Mouse (Mus musculus): ENCODE data around the gene Yipf2. TPM values are rescaled to one million over a fixed set of nuclear protein-coding genes. Genes with fewer than 3 reads are reported as not detected.

Gene Yipf2
- total RNA-seq (2021) = 10 to 100 TPM; 18.1 to 19.4 TPM

DNA sequence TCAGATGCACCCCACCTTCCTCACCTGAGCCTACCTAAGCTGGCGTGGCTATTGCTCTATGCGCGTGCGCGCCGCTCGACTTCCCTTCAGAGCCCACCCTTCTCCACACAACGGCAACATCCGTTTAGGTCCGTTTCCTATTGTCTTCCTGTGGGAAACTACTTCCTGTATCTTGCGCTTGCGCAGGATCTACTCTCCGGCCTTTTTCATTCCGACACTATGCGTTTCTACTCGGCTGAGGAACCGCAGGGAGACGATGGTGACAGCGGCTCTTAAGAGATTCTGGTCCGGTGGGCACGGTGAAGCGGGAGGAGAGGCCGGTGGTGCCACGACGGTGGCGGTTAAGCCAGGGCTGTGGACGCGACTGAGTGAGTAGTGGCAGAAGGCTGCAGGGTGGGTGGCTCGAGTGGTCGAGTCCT, at the start of gene Yipf2, which contains the start of gene Timm29:
Gene Yipf2 (minus strand): TSS at position 126 of the 419 bp plus-strand sequence.
Gene Timm29 (plus strand): TSS at position 20 of the 419 bp plus-strand sequence.
- intact Hi-C loops (cut with DNase I) = loop anchor here (2.0 kb wide), 1 partner anchor 46 kb away; the partner anchor contains the start of gene Carm1
- peak; percentile 94 to 98 for DNase-seq (ENCODE audit: low spot score in 2 of 2)

DNA sequence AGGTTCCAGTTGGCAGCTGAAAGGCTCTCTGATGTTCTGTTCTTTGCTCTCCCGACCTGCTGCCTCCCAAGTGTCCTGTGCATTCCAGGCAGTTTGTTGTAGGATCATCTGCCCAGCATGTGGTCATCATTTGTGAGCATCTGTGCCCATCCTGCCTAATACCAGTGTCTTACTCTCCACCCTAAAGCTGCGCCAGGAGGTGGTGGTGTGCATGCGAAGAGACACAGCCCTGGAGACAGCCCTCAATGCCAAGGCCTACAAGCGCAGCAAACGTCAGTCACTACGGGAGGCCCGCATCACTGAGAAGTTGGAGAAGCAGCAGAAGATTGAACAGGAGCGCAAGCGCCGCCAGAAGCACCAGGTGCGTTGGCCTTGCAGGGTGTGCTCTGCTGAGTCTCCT, 46.4 kb upstream of the Yipf2 start:
- intact Hi-C loops (cut with DNase I) = no loop called here
- no peak for DNase-seq (ENCODE audit: low spot score in 2 of 2)

DNA sequence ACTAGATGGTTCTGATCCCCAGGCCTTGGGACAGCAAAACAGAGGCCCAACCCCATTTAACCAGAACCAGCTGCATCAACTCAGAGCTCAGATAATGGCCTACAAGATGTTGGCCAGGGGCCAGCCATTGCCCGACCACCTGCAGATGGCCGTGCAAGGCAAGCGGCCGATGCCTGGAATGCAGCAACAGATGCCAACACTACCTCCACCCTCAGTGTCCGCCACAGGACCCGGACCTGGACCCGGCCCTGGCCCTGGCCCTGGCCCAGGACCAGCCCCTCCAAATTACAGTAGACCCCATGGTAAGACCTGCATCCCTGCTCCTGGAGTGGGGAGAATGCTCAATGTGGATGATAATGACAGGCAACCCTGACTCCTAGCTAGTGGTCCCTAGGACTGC, 43.0 kb upstream of the Yipf2 start:
- intact Hi-C loops (cut with DNase I) = no loop called here
- DNase-seq (ENCODE audit: low spot score in 2 of 2) = no peak

DNA sequence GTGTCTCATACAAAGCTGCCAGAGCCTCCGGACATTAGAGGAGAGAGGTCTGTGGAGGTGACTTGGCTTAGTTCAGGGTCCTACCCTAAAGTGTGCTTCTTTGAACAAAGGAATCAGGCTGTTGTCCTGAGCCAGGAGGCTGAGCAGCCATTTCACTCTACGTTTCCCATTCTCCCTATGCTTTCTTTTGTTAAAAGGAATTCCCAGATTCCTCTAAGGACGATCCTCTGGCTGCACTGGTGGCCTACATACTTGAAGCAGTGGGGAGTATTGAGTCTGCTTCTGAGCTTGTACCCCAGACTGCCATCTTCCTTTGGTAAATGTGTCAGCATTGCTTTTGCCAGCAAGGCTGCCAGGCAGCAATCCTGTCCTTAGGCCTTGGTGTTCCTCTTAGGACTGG, 40.5 kb upstream of the Yipf2 start:
- intact Hi-C loops (cut with DNase I) = no loop called here
- no peak for DNase-seq (ENCODE audit: low spot score in 2 of 2)

DNA sequence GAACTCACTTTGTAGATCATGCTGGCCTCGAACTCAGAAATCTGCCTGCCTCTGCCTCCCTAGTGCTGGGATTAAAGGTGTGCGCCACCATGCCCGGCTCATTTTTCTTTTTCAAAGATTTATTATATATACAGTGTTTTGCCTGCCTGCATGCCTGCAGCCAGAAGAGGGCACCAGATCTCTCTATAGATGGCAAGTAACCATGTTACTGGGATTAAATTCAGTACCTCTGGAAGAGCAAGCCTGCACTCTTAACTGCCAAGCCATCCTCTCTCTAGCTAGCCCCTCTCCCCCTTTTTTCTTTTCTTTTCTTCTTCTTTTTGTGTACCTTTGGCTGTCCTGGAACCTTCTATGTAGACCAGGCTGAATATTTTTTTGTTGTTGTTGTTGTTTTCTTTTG, 38.0 kb upstream of the Yipf2 start:
- DNase-seq (ENCODE audit: low spot score in 2 of 2) = peak; percentile 42 to 74
- intact Hi-C loops (cut with DNase I) = no loop called here

DNA sequence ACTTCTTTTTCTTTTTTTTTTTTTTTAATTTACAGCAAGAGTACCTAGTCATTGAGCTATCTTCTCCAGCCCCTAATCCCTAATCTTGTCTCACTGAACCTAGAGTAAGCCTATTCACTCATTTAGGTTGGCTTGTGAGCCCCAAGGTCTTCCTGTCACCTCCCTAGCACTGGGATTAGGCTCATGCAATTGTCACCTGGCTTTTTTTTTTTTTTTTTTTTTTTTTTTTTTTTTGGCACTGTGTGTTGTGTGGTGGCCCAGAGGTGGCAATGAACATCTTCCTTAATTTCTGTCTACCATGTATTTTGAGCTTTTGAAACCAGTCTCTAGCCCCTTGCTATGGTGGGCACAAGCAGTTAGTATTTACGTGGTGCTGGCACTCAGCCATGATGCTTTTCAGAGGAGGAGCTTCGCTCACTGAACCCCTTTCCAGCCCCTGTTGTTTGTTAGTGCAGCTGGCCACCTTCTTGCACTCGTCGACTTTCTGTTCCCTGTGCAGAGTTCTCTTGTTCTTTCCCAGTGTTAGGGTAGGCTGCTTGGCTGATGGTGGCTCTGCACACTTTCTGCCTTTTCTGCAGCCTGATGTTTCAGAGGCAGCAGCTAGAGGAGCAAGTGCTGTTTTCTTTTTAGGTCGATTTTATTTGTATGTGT, 34.6 kb upstream of the Yipf2 start:
- no peak for DNase-seq (ENCODE audit: low spot score in 2 of 2)
- intact Hi-C loops (cut with DNase I) = no loop called here

DNA sequence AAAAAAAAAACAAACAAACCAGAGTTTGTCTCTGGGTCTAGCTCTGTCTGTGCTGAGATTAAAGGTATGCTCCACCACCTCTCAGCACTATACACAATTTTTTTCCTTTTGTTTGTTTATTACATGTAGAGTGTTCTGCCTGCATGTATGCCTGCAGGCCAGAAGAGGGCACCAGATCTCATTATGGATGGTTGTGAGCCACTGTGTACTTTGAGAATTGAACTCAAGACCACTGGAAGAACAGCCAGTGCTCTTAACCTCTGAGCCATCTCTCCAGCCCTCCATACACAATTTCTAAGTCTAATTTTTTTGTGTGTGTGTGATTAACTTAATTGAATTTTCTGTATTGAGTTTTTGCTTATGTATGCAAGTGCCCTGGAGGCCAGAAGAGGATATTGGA, 33.9 kb upstream of the Yipf2 start:
- intact Hi-C loops (cut with DNase I) = no loop called here

DNA sequence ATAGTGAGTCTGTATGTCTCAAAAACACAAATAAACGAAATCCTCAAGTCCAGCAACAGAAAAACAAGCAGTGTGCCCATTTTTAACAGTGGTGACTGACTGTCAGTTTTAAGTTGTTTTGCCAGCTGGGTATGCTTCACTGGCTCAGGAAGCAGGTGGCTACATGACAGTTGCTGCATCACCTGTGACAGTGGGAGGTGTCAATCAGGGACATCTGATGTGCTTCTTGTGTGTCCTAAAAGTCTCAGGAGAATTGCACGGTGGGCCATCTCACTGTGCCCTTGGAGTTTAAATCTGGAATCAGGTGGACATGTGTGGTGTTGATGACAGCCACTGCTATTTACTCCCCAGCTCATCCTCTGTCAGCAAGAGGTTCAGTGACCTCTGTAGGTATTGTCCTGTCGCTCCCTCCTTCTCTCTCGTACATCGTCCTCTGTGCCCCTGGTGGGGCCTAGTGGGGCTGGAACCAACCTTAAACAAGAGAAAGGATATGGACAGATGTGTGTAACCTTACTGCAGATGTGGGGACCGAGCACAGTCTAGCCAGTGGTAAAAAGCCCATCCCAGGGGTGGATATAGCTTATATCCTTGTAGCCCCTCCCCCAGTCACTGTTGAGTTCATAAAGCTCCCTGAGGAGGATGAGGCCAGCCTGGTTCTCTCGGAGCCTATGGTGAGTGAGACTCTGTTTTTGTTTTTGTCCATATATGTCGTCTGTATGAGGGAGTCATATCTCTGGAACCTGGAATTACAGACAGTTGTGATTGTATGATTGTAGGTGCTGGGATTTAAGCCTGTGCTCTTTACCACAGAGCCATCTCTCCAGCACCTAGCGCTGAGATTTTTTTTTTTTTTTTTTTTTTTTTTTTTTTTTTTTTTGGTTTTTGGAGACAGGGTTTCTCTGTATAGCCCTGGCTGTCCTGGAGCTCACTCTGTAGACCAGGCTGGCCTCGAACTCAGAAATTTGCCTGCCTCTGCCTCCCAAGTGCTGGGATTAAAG, 33.0 kb upstream of the Yipf2 start:
- DNase-seq (ENCODE audit: low spot score in 2 of 2) = no peak
- intact Hi-C loops (cut with DNase I) = no loop called here

More for the DNA sequence above, 33.9 kb upstream of the Yipf2 start:
- DNase-seq (ENCODE audit: low spot score in 2 of 2) = no peak

DNA sequence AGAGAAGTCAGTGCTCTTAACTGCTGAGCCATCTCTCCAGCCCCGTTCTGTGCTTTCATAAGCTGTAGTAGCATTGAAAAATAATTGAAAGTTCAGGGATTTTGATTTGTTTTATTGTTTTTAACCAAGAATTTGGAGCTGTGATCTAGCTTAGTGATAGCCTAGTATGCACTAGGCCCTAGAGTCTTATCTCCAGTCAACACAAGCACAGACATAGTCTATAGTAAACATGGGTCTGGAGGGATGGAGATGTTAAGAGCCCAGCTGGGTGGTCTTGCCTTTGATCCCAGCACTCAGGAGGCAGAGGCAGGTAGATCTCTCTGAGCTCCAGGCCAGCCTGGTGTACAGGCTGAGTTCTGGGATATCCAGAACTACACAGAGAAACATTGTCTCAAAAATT, 30.0 kb upstream of the Yipf2 start:
- intact Hi-C loops (cut with DNase I) = no loop called here
- no peak for DNase-seq (ENCODE audit: low spot score in 2 of 2)

DNA sequence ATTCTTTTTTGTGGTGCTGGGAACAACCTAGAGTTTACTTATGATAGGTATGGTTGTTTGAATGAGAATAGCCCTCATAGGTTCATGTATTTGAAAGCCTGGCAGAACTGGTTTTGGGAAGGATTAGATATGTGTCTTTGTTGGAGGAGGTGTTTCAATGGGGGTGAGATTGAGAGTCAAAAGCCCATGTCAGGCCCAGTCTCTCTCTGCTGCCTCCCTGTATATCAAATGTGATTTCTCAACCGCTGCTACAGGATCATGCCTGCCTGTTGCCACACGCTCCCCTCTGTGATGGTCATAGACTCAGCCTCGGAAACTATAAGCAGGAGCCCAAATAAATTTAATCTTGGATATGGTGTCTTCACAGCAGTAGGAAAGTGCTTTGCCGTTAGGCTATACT, 27.6 kb upstream of the Yipf2 start:
- intact Hi-C loops (cut with DNase I) = no loop called here
- DNase-seq (ENCODE audit: low spot score in 2 of 2) = no peak

DNA sequence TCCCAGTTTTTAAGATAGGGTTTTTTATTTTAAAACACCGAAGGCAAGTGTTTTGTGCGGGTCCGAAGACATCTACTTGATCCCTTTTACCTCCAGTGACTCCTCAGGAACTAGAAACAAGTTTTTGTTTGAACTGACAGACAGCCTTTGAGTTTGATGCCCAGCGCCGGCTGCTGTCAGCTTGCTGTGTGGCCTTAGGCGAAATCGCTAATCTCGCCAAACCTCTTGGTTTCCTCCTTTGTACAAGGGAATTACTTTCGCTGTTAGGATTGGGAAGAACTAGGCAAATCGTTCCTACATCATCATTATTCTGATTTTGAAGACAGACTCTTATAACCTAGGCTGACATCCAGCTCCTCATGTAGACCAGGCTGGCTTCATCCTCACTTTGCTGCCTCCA, 24.4 kb upstream of the Yipf2 start:
- intact Hi-C loops (cut with DNase I) = loop anchor here (5.0 kb wide), 1 partner anchor 300 kb away; the partner anchor contains the start of gene Rab3d
- no peak for DNase-seq (ENCODE audit: low spot score in 2 of 2)

DNA sequence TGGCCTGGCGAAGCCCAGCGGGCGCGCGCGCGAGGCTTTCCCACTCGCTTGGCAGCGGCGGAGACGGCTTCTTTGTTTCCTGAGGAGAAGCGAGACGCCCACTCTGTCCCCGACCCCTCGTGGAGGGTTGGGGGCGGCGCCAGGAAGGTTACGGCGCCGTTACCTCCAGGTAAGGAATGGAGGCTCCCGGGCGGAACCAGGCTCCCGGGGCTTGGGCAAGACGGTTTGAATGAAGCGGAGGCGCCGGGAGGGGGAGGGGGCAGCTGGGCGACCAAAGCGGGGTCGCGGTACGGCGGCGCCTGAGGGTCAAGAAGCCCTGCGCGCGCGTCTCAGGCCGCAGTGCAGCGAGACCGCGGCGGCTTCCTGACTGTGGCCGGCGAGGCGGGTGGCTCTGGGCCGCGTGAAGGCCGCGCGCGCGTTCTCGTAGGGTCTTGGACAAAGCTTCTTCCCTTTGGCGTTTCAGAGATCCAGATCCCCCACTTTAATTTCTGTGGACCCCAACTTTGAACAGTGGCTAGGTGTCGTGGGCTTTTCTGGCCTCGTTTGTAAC, 23.7 kb upstream of the Yipf2 start:
- intact Hi-C loops (cut with DNase I) = loop anchor here (5.0 kb wide), 1 partner anchor 301 kb away; the partner anchor contains the start of gene Rab3d
- DNase-seq (ENCODE audit: low spot score in 2 of 2) = peak; percentile 81 to 87

DNA sequence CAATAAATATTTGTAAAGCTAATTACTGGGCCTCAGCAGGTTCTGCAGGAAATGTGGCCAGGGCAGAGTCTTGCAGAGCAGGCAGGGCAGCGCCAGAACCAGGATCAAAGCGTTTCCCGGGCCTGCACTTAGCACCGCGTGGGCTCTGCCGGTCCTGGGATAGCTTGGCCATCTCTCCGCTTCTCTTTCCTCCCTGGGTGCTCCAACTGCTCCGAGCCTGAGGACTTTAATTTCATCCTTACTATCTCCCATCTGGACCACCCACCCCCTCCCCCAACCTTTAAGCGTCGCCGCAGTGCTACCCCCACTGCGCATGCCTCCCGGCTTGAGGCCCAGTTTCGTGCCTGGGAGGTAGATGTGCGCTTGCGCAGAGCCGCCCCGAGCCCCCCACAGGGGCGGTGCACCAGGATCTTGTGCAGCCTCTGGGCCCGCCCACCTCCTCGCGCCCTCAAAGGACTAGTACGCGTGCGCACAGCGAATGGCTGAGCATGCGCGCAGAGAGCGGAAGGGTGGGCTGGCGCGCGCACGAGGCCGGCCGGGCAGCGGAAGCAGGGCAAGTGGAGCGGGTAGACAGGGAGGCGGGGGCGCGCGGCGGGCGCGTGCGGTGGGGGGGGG, 23.1 kb upstream of the Yipf2 start, which contains the start of gene Smarca4:
Gene Smarca4 (plus strand): TSS at position 553 of the 615 bp plus-strand sequence.
- intact Hi-C loops (cut with DNase I) = loop anchor here (5.0 kb wide), 1 partner anchor 302 kb away; the partner anchor contains the start of gene Rab3d
- peak; percentile 100 for DNase-seq (ENCODE audit: low spot score in 2 of 2)

DNA sequence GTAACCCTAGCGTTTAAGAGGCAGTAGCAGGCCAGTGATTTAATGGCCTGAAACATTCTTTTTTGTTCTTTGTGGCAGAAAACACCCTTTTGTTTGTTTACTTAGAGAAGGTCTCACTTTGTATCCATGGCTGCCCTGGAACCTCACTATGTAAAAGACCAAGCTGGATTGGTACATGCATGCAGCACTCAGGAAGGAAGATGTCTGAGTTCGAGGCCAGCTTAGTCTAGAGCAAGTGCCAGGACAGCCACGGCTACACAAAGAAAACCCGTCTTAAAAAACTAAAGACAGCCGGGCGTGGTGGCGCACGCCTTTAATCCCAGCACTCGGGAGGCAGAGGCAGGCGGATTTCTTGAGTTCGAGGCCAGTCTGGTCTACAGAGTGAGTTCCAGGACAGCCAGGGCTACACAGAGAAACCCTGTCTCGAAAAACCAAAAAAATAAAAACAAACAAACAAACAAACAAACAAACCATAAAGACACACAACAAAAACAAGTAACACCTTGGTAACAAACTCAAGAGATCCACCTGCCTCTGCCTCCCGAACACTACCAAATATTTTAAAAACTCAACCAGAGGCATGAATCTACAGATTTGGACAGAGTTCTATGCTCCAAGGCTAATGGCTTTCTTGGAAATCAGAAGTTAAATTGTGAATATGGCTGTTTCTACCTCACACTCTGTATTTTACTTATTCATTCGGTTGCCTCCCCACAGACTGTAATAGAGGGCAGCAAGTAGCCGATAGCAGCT, 22.4 kb upstream of the Yipf2 start:
- no peak for DNase-seq (ENCODE audit: low spot score in 2 of 2)
- intact Hi-C loops (cut with DNase I) = loop anchor here (5.0 kb wide), 1 partner anchor 302 kb away; the partner anchor contains the start of gene Rab3d

DNA sequence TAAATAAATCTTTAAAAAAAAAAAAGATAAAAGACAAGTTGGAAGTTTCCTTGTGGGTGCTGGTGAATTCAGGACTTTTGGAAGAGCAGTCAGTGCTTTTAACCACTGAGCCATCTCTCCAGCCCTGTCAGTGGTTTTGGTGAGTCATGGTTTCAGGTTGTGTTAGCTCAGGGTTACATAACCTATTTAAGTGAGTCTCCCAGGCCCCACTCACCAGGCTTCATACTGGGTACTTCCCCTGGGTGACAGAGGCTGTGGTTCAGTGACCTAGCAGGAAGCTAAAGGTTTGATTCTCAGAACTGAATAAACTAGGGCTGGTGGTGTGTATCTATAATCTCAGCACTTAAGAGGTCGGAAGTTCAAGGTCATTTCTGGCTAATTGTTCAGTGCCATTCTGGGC, 17.2 kb upstream of the Yipf2 start:
- DNase-seq (ENCODE audit: low spot score in 2 of 2) = no peak
- intact Hi-C loops (cut with DNase I) = no loop called here

DNA sequence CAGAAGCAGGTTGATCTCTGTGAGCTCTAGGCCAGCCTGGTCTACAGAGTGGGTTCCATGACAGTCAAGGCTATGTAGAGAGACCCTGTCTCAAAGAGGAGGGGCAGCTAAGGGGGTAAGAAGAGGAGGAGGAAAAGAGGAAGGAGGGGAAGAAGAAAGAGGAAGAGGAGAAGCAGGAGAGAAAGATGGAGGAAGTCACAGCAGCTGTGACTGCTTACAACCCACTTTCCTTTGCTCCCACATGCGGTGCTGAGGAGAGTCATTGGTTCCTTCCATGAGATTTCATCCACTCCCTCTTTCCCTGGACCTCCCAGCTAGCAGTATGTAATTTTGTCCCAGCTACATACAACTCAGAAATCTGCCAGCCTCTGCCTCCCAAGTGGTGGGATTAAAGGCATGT, 14.0 kb upstream of the Yipf2 start:
- intact Hi-C loops (cut with DNase I) = no loop called here
- no peak for DNase-seq (ENCODE audit: low spot score in 2 of 2)

DNA sequence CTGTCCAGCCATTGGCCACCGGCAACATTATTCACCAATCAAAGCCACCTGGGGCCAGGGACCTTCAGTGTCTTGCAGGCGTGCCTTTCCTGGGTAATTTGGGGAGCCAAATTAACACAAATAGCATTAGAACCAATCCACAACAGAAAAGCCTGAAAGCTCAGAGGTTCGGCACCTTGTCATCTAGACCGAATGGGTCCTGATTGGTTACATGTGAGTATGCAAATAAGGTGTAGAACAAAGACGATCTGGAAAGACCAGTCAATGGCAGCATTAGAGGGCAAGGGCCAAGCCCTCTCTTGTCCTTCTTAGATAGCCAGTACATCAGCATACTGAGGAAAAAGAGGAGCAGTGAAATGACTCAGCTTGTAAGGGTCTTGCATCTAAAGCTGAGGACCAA, 13.2 kb upstream of the Yipf2 start:
- no peak for DNase-seq (ENCODE audit: low spot score in 2 of 2)
- intact Hi-C loops (cut with DNase I) = no loop called here

DNA sequence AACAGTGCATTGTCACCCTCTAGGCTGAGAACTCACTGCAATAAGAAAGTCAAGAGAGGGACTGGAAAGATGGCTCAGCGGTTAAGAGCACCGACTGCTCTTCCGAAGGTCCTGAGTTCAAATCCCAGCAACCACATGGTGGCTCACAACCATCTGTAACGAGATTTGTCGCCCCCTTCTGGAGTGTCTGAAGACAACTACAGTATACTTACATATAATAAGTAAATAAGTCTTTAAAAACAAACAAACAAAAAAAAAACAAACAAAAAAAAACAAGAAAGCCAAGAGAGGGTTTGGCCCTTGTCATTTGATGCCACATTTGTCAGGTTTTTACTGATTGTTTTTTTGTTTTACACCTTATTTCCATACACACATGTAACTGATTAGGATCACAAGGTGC, 11.5 kb upstream of the Yipf2 start:
- intact Hi-C loops (cut with DNase I) = no loop called here

More for the DNA sequence above, 11.5 kb upstream of the Yipf2 start:
- DNase-seq (ENCODE audit: low spot score in 2 of 2) = no peak

All from left cerebral cortex, postnatal 25 days (tissue).